8 mouse cellular contexts compared by ENCODE assay signal in the genomic region with DNA sequence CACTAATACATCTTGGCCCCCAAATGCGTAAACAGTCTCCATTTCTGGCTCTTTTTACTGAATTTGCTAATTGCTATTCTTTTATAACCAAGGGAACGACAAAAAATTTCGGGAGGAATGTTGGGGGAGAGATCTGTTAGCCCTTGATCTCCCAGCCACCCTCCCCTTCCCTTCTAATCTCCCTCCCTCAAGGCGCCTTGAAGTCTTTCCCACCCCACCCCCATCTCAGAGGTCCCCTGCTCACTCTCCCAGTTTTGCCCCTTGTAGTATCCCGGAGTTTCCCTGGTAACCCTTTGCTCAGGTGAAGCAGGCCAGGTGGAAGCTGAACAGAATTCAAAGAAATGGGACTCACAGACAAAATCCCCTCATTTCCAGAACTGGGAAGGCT. TPM values are rescaled to one million over a fixed set of nuclear protein-coding genes. Genes with fewer than 3 reads are reported as not detected.
DNase-seq lines count a peak whose midpoint lies in the region; ATAC-seq lines count a peak whose summit lies in the region.

No protein-coding gene starts in this region.

- peak overlapping the region; percentile 67 for H3K4me2 ChIP-seq in heart, embryonic 14.5 days (ENCODE audit: low read length)
- peak overlapping the region; percentile 52 for H3K4me2 ChIP-seq in embryonic facial prominence, embryonic 14.5 days (ENCODE audit: low read depth, low read length)
- H3K4me2 ChIP-seq in hindbrain, embryonic 16.5 days (ENCODE audit: low read length), result peak overlapping the region; percentile 72
- peak overlapping the region; percentile 63 for H3K4me2 ChIP-seq in midbrain, embryonic 15.5 days

- H3K9me3 ChIP-seq in heart, embryonic 14.5 days (ENCODE audit: control insufficient read depth, low read length), result 0 out of 2 replicates have a peak, but pooled peaks cover 4% of the 10 kb centered on the region
- H3K9me3 ChIP-seq in embryonic facial prominence, embryonic 14.5 days (ENCODE audit: control insufficient read depth, low read length), result no peaks in the 10 kb centered on the region
- no peaks in the 10 kb centered on the region for H3K9me3 ChIP-seq in hindbrain, embryonic 16.5 days (ENCODE audit: control insufficient read depth, low read length)
- no peaks in the 10 kb centered on the region for H3K9me3 ChIP-seq in midbrain, embryonic 15.5 days

- H3K27me3 ChIP-seq in heart, embryonic 14.5 days (ENCODE audit: control insufficient read depth, insufficient read depth, low read length), result no peaks in the 10 kb centered on the region
- H3K27me3 ChIP-seq in embryonic facial prominence, embryonic 14.5 days (replicated peaks; ENCODE audit: control insufficient read depth, insufficient read depth, low read length), result no peaks in the 10 kb centered on the region
- H3K27me3 ChIP-seq in hindbrain, embryonic 16.5 days (replicated peaks; ENCODE audit: control insufficient read depth, insufficient read depth, low read length), result no peaks in the 10 kb centered on the region
- no peaks in the 10 kb centered on the region for H3K27me3 ChIP-seq in midbrain, embryonic 15.5 days (replicated peaks)

- peak overlapping the region; percentile 45 to 51 for H3K4me3 ChIP-seq in heart, embryonic 14.5 days (ENCODE audit: control insufficient read depth in 1 of 2, insufficient read depth in 1 of 2, low read depth in 1 of 2, low read length in 2 of 2)
- peak overlapping the region; percentile 26 for H3K4me3 ChIP-seq in embryonic facial prominence, embryonic 14.5 days (ENCODE audit: low read depth, low read length)
- peak overlapping the region; percentile 39 for H3K4me3 ChIP-seq in hindbrain, embryonic 16.5 days (ENCODE audit: low read length)
- H3K4me3 ChIP-seq in midbrain, embryonic 15.5 days, result peak overlapping the region; percentile 33

- no peak for DNase-seq in heart, adult 18-20 months
- no peak for DNase-seq in embryonic facial prominence, embryonic 14.5 days (ENCODE audit: low spot score)
- DNase-seq in right cerebral cortex, postnatal 36 days (ENCODE audit: low spot score in 2 of 2), result no peak
- DNase-seq in thymus, postnatal 4 days, result no peak
- no peak for DNase-seq in left cerebral cortex, postnatal 10 days (ENCODE audit: extremely low spot score in 1 of 2, low spot score in 2 of 2)

- WGBS in heart, embryonic 14.5 days, result 6% methylated on average over 5 of the region's 5 CpGs
- WGBS in embryonic facial prominence, embryonic 14.5 days, result 4% methylated on average over 5 of the region's 5 CpGs
- WGBS in hindbrain, embryonic 16.5 days, result 11% methylated on average over 5 of the region's 5 CpGs
- 9% methylated on average over 5 of the region's 5 CpGs for WGBS in midbrain, embryonic 15.5 days

- ATAC-seq in heart, embryonic 14.5 days (ENCODE audit: insufficient number of reproducible peaks, insufficient read depth, low FRiP score, low read depth), result no peak
- ATAC-seq in embryonic facial prominence, embryonic 14.5 days (ENCODE audit: low read depth), result no peak
- ATAC-seq in hindbrain, embryonic 16.5 days, result 0 out of 2 replicates have a peak, but pooled peaks have one; percentile 34
- no peak for ATAC-seq in midbrain, embryonic 15.5 days (replicated peaks)

- intact Hi-C loops in left cerebral cortex, postnatal 10 days (cut with DNase I), result no loop called here

- H3K27ac ChIP-seq in heart, embryonic 14.5 days (replicated peaks in 1 of 2; ENCODE audit: control insufficient read depth in 1 of 2, insufficient read depth in 1 of 2, low read depth in 2 of 2, low read length in 2 of 2), result peak overlapping the region; percentile 73 to 89
- H3K27ac ChIP-seq in embryonic facial prominence, embryonic 14.5 days (replicated peaks; ENCODE audit: low read depth, low read length), result peak overlapping the region; percentile 79
- no peak overlapping the region; the same call in 1 of the 2 replicates for H3K27ac ChIP-seq in hindbrain, embryonic 16.5 days (ENCODE audit: low read depth, low read length)
- no peak overlapping the region for H3K27ac ChIP-seq in midbrain, embryonic 15.5 days

- peak overlapping the region; percentile 69 for H3K9ac ChIP-seq in heart, embryonic 14.5 days (ENCODE audit: low read length)
- H3K9ac ChIP-seq in embryonic facial prominence, embryonic 14.5 days (ENCODE audit: low read depth, low read length), result no peak overlapping the region
- peak overlapping the region; percentile 57 for H3K9ac ChIP-seq in hindbrain, embryonic 16.5 days (ENCODE audit: low read depth, low read length)
- H3K9ac ChIP-seq in midbrain, embryonic 15.5 days, result peak overlapping the region; percentile 5; the same call in 1 of the 2 replicates

- H3K4me1 ChIP-seq in heart, embryonic 14.5 days (ENCODE audit: control insufficient read depth in 2 of 2, insufficient read depth in 2 of 2, low read length in 2 of 2), result peaks cover 18 to 19% of the 10 kb centered on the region in 2 experiments
- peaks cover 12% of the 10 kb centered on the region for H3K4me1 ChIP-seq in embryonic facial prominence, embryonic 14.5 days (ENCODE audit: control insufficient read depth, insufficient read depth, low read length)
- peaks cover 6% of the 10 kb centered on the region for H3K4me1 ChIP-seq in hindbrain, embryonic 16.5 days (ENCODE audit: control insufficient read depth, insufficient read depth, low read depth, low read length)
- H3K4me1 ChIP-seq in midbrain, embryonic 15.5 days, result 0 out of 2 replicates have a peak, but pooled peaks cover 13% of the 10 kb centered on the region

- no peaks in the 10 kb centered on the region for H3K36me3 ChIP-seq in heart, embryonic 14.5 days (ENCODE audit: control insufficient read depth, insufficient read depth, low read length)
- H3K36me3 ChIP-seq in embryonic facial prominence, embryonic 14.5 days (ENCODE audit: control insufficient read depth, insufficient read depth, low read length), result no peaks in the 10 kb centered on the region
- no peaks in the 10 kb centered on the region for H3K36me3 ChIP-seq in hindbrain, embryonic 16.5 days (ENCODE audit: control insufficient read depth, insufficient read depth, low read length)
- no peaks in the 10 kb centered on the region for H3K36me3 ChIP-seq in midbrain, embryonic 15.5 days (replicated peaks)

RNA-seq across cellular contexts. Expression of gene Ccdc42, which starts 37.0 kb away (rescaled TPM):
- 1.3 and 2.2 TPM in 2 replicates for polyA plus RNA-seq in heart, embryonic 14.5 days (2014; fragmentation: Nextera tagmentation; extraction: Ambion mirVana)
- not detected for total RNA-seq in heart, adult 18-20 months (2021)
- 0.28 and 0.64 TPM in 2 replicates for polyA plus RNA-seq in embryonic facial prominence, embryonic 14.5 days (2014; fragmentation: Nextera tagmentation; extraction: Ambion mirVana)
- polyA plus RNA-seq in hindbrain, embryonic 16.5 days (2015; fragmentation: Nextera tagmentation; extraction: Ambion mirVana), result 0.36 TPM in 1 of 2 replicates, not detected in the other
- 0.17 and 0.27 TPM in 2 replicates for polyA plus RNA-seq in midbrain, embryonic 15.5 days (2015; fragmentation: Nextera tagmentation; extraction: Ambion mirVana)
- under 1 TPM; 0.51 to 0.65 TPM for total RNA-seq in left cerebral cortex, postnatal 10 days (2021)

Comparison
In these comparisons a context has a peak if more than half of its experiments do, and no peak if none do; other contexts are left out.
1. H3K27ac ChIP-seq: peak in heart, embryonic 14.5 days (2 of 2) and embryonic facial prominence, embryonic 14.5 days (single experiment); none in hindbrain, embryonic 16.5 days (single experiment) and midbrain, embryonic 15.5 days (single experiment).
2. Peak in every context shown above with its lines, with median percentiles within 50 percentile points of each other: H3K4me2 ChIP-seq and H3K4me3 ChIP-seq.